Mouse (Mus musculus) liver, embryonic 15.5 days (tissue): ENCODE data around the gene Foxo3. TPM values are rescaled to one million over a fixed set of nuclear protein-coding genes. Genes with fewer than 3 reads are reported as not detected.
A peak's percentile ranks its signal among the peaks of the same experiment; 100 is the strongest.

ENCODE experiments used
- ATAC-seq: fragments of 200-750 bp; cut with Nextera tagmentation; 2 replicates; pipeline ENCODE4 v1.8.0; 2017; ENCODE audit warnings: moderate number of reproducible peaks, mild to moderate bottlenecking, moderate library complexity; ENCODE audit not compliant: insufficient read depth
- H3K27ac ChIP-seq: fragments of 300-500 bp; sonication (generic); replicated peaks from 2 replicates; pipeline ENCODE4 v1.5.1; 2015; ENCODE audit warnings: mild to moderate bottlenecking, inconsistent platforms
- H3K27me3 ChIP-seq: fragments of 300-500 bp; sonication (generic); 2 replicates; pipeline ENCODE4 v1.6.1; 2015; ENCODE audit warnings: mild to moderate bottlenecking, inconsistent platforms
- H3K36me3 ChIP-seq: fragments of 300-500 bp; sonication (generic); replicated peaks from 2 replicates; pipeline ENCODE4 v1.6.1; 2015; ENCODE audit warnings: moderate library complexity, mild to moderate bottlenecking, inconsistent platforms
- H3K4me1 ChIP-seq: fragments of 300-500 bp; sonication (generic); replicated peaks from 2 replicates; pipeline ENCODE4 v1.6.1; 2015; ENCODE audit warnings: inconsistent platforms
- H3K4me2 ChIP-seq: fragments of 300-500 bp; sonication (generic); 2 replicates; pipeline ENCODE4 v1.6.1; 2015; ENCODE audit warnings: moderate library complexity, mild to moderate bottlenecking, inconsistent platforms
- H3K4me3 ChIP-seq: fragments of 300-500 bp; sonication (generic); replicated peaks from 2 replicates; pipeline ENCODE4 v1.5.1; 2015; ENCODE audit warnings: mild to moderate bottlenecking, inconsistent platforms
- H3K9ac ChIP-seq: fragments of 300-500 bp; sonication (generic); 2 replicates; pipeline ENCODE4 v1.6.1; 2015; ENCODE audit warnings: moderate library complexity, mild to moderate bottlenecking, inconsistent platforms
- H3K9me3 ChIP-seq: fragments of 300-500 bp; sonication (generic); replicated peaks from 2 replicates; pipeline ENCODE4 v1.6.1; 2016; ENCODE audit warnings: inconsistent platforms
- WGBS: fragments of 180-500 bp; shearing (Covaris S2); methylation state at CpG from one replicate; pipeline ENCODE4 v1.1.7; 2015; ENCODE audit warnings: mixed read lengths; ENCODE audit not compliant: insufficient replicate concordance; 5-methylcytosine and 5-hydroxymethylcytosine counted together
- polyA plus RNA-seq: library from polyadenylated mRNA; unstranded; fragments of >200 nt; fragmentation: Nextera tagmentation; extraction: Ambion mirVana; gene quantifications from 2 replicates; pipeline ENCODE4 v1.2.1, GENCODE M21; 2015

Gene Foxo3
- polyA plus RNA-seq, 1 experiment from 2014 or later = 15.1 TPM

DNA sequence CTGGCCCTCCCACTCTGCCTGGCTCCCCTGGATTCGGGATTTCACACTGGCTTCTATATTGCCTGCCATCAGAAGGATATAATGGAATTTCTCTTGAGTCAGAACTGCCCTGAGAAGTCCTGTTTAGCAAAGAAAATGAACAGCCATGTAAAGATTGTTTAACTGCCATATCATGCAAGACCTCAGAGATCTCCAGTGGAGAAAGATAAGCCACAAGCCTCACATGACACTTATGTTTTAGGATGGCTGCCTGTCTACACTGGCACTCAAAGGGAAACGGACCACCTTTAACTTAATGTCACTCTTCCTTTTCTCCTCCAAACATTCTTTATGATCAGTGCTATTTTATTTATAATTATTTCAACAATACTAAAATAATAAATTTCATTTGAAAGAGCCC, 26.6 kb downstream of the Foxo3 start:
- no peaks in the 10 kb centered on the region for H3K27me3 ChIP-seq
- ATAC-seq = no peak
- H3K9ac ChIP-seq = 0 out of 2 replicates have a peak overlapping the region, but pooled peaks have one; percentile 28
- peak overlapping the region; percentile 95 for H3K27ac ChIP-seq
- WGBS = 37% methylated on average over 2 of the region's 2 CpGs
- peak overlapping the region; percentile 68 for H3K4me2 ChIP-seq
- H3K9me3 ChIP-seq = no peaks in the 10 kb centered on the region
- H3K4me3 ChIP-seq = no peak overlapping the region
- peaks cover 66% of the 10 kb centered on the region for H3K36me3 ChIP-seq
- H3K4me1 ChIP-seq = peaks cover 99% of the 10 kb centered on the region

DNA sequence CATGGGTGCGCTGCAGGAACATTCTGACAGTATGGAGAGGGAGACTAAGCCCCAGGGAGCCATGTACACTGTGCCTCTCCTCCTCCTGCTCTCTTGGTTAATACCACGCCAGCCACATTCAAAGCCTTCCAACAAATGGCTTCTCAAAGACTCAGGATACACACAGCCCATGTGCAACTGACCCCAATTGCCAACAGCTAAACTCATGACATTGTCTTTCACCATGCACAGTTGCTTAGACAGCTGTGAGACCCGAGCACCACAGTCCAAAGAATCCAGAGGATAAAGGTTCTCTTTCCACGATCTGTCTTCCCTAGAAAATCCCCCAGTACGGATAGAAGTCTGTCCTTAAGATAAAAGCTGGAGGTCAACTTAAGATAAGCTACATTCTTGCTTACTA, 27.9 kb downstream of the Foxo3 start:
- H3K4me1 ChIP-seq = peaks cover 99% of the 10 kb centered on the region
- ATAC-seq = no peak
- peak overlapping the region; percentile 42 for H3K4me3 ChIP-seq
- WGBS = 55% methylated on average over 5 of the region's 5 CpGs
- H3K4me2 ChIP-seq = peak overlapping the region; percentile 68
- H3K9ac ChIP-seq = peak overlapping the region; percentile 54
- no peaks in the 10 kb centered on the region for H3K9me3 ChIP-seq
- H3K27me3 ChIP-seq = no peaks in the 10 kb centered on the region
- peaks cover 56% of the 10 kb centered on the region for H3K36me3 ChIP-seq
- peak overlapping the region; percentile 95 for H3K27ac ChIP-seq

DNA sequence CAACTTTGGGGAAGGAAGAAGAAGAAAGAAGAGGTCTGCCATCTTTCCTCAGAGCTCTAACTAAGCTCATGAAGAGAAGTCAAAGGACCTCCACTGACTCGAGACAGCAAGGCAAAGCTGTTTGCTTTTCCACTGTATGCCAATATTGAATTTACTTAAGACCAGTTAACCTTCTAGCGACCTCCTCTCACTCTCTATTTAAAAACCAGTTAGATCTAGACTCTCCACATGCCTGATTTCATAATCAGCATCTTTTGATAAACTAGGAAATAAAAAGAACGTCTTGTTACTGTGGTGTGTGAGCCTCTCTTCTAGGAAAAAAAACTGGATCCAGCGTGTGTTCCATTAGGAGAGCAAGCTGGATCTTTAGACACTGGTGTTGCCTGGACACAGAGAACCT, 28.4 kb downstream of the Foxo3 start:
- peaks cover 56% of the 10 kb centered on the region for H3K36me3 ChIP-seq
- H3K4me3 ChIP-seq = peak overlapping the region; percentile 42
- no peak for ATAC-seq
- H3K27me3 ChIP-seq = no peaks in the 10 kb centered on the region
- peak overlapping the region; percentile 95 for H3K27ac ChIP-seq
- H3K9ac ChIP-seq = peak overlapping the region; percentile 54
- 35% methylated on average over 4 of the region's 4 CpGs for WGBS
- no peaks in the 10 kb centered on the region for H3K9me3 ChIP-seq
- H3K4me2 ChIP-seq = peak overlapping the region; percentile 68
- H3K4me1 ChIP-seq = peaks cover 99% of the 10 kb centered on the region

DNA sequence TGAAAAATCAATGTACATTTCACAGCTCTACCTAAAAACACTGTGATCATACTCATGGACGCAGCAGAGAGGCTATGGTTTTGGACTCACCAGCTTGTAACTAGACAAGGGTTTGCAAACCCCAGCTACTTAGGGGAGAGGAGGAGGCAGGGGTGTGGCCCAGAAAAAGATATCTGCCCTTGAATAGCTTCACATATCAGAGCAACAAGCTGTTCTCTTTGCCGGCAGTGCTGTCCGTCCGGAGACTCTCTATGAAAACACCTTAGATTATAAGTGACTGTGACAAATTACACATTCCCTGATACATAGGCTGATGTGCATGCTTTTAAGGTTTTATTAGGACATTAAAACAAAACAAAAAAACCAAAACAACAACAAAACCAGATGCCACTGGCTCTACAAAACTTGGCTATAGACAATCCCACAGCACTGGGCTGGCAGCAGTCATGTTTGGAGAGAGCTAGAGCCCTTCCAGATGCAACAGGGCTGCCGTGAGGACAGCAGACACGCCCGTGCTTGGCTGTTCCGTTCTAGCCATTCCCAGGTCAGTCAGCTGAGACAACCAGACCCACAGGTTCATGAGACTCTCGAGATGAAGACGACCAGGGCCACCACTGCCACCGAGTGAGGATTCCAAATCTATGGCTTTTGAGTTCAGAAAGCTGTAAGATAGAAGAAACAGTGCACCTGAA, 29.3 kb downstream of the Foxo3 start:
- Histone ChIP-seq H3K36me3 (peaks cover 57% of the 10 kb centered on the region), H3K27ac (peak overlapping the region; percentile 95)
- 20% methylated on average over 11 of the region's 11 CpGs for WGBS

DNA sequence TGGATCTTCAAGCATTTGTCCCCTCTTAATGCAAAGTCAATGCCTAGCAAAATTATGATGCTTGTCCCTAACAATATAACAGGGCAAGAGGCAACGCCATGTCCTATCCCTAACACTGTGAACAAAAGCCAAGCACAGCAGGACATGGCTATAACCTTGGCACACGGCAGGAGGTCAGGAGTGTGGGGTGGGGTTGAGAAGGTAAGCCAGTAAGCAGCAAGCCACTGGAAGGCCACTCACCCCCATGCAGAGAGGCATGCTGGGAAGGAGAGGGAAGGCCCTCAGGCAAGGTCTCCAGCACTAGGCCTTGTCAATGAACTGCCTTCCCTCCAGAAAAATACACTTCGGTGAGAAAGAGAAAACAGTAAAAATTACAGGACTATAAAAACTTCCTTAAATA, 30.1 kb downstream of the Foxo3 start:
- Histone ChIP-seq H3K27me3 (no peaks in the 10 kb centered on the region), H3K4me3 (no peak overlapping the region), H3K9ac (peak overlapping the region; percentile 37; the same call in 1 of the 2 replicates), H3K27ac (peak overlapping the region; percentile 95), H3K4me1 (peaks cover 100% of the 10 kb centered on the region), H3K4me2 (peak overlapping the region; percentile 68), H3K36me3 (peaks cover 57% of the 10 kb centered on the region), H3K9me3 (no peaks in the 10 kb centered on the region)
- no peak for ATAC-seq
- WGBS = 64% methylated on average over 3 of the region's 3 CpGs

More for the DNA sequence above, 29.3 kb downstream of the Foxo3 start:
- Histone ChIP-seq H3K27me3 (no peaks in the 10 kb centered on the region), H3K4me2 (peak overlapping the region; percentile 68), H3K4me1 (peaks cover 100% of the 10 kb centered on the region), H3K9ac (peak overlapping the region; percentile 54), H3K9me3 (no peaks in the 10 kb centered on the region), H3K4me3 (peak overlapping the region; percentile 42)
- ATAC-seq = peak; percentile 65

DNA sequence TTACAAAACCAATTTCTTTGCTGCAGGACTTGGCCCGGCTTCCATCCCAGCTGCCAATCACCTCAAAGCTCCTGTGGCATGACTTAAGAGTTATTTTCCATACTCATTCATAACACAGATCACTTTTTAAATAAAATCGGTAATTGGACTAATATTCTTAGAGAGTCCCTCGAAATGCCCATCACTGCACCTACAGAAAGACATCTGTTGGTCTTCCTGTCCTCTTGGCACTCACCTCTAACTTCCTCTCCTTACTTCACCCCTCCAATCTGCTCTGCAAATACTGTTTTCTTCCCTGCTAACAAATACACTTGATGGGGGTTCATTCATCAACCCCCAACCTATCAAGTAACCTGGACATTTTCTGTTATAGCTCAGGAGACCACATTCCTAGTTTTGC, 30.9 kb downstream of the Foxo3 start:
- 84% methylated on average over 3 of the region's 3 CpGs for WGBS
- peak overlapping the region; percentile 95 for H3K27ac ChIP-seq
- peaks cover 56% of the 10 kb centered on the region for H3K36me3 ChIP-seq
- peak overlapping the region; percentile 51 for H3K4me2 ChIP-seq
- H3K4me1 ChIP-seq = peaks cover 99% of the 10 kb centered on the region
- no peaks in the 10 kb centered on the region for H3K9me3 ChIP-seq
- no peaks in the 10 kb centered on the region for H3K27me3 ChIP-seq
- no peak overlapping the region for H3K4me3 ChIP-seq
- peak overlapping the region; percentile 37; the same call in 1 of the 2 replicates for H3K9ac ChIP-seq
- no peak for ATAC-seq

DNA sequence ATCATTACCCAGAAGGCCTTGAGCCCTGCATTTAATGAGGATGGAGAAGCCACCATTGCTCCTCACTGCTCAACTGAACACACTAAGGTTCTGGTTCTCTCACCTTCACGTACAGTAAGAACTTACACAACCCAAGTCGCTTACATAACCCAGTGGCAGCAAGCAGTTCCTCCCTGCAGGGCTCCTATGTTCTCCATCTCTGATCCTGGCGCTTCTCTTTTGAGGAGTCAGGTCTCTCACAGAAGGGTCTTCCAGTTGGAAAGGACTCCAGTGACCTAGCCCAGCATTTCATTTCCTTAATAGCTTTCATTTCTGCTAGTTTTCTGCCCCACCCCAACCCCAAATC, 31.3 kb downstream of the Foxo3 start:
- Histone ChIP-seq H3K4me2 (peak overlapping the region; percentile 51), H3K9ac (peak overlapping the region; percentile 37; the same call in 1 of the 2 replicates), H3K4me1 (peaks cover 99% of the 10 kb centered on the region)

DNA sequence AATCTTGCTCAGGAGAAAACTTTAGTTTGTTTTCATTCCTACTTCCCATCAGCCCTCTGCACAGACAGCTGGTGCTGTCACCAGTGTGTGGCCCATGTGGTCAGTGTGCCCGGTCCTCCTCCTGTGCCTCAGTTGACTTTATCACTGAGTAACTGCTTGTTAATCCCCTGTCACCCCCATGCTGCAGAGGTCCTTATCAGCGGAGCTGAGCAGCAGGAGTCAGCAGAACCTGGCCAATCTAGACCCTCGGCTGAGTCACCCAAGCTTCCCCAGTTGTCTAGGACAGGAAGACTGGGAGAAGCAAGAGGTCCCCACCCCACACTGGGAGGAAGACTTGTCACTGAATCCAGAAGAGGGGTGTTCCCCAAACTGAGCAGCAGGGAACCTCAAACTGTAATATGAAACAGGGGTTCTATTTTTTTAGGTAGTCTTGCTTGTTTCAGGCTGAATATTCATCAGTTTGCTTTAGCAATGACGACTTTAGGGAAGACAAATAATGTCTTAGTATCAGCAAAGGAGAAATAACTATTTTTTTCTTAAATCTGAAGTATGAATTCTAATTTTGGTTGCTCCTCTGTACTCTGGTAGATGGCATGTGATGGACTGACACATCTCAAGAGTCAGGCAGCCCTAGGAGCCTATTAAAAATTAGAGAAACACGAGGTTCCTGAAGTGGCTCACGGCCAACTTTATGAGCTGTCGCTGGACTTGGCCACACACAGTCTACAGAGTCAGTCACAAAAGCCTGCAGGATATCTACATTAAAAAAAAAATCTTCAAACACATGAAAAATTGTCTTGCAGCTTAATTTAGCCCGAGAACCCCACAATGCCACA, 31.9 kb downstream of the Foxo3 start:
- H3K9me3 ChIP-seq = no peaks in the 10 kb centered on the region
- peak overlapping the region; percentile 37; the same call in 1 of the 2 replicates for H3K9ac ChIP-seq
- H3K4me3 ChIP-seq = 0 out of 2 replicates have a peak overlapping the region, but pooled peaks have one; percentile 3
- peaks cover 99% of the 10 kb centered on the region for H3K4me1 ChIP-seq
- ATAC-seq = peak; percentile 91
- H3K27ac ChIP-seq = peak overlapping the region; percentile 95
- peaks cover 57% of the 10 kb centered on the region for H3K36me3 ChIP-seq
- peak overlapping the region; percentile 51 for H3K4me2 ChIP-seq
- 37% methylated on average over 8 of the region's 8 CpGs for WGBS
- H3K27me3 ChIP-seq = no peaks in the 10 kb centered on the region

More for the DNA sequence above, 31.3 kb downstream of the Foxo3 start:
- Histone ChIP-seq H3K27ac (peak overlapping the region; percentile 95), H3K9me3 (no peaks in the 10 kb centered on the region), H3K27me3 (no peaks in the 10 kb centered on the region), H3K36me3 (peaks cover 56% of the 10 kb centered on the region), H3K4me3 (0 out of 2 replicates have a peak overlapping the region, but pooled peaks have one; percentile 3)
- 67% methylated on average over 3 of the region's 3 CpGs for WGBS
- no peak for ATAC-seq

DNA sequence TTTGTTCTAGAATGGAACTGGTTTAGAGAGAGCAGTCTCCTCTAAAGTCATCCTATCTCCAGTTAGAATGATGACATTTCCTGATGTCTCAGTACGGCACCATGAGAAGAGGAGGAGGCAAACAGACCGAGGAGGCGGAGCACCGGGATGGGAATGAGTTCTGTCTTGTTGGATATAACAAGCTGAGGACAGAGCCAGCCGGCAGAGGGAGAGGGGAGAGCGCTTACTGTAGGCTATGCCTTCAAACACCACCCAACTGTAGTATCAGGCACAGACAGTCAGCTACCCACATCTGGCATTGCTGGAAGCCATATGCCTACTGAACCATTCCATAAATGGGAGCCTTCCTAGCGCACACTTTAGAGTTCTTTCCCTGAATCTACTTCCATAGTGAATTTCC, 32.6 kb downstream of the Foxo3 start:
- H3K4me1 ChIP-seq = peaks cover 99% of the 10 kb centered on the region
- H3K4me2 ChIP-seq = peak overlapping the region; percentile 51
- ATAC-seq = peak; percentile 25
- H3K4me3 ChIP-seq = 0 out of 2 replicates have a peak overlapping the region, but pooled peaks have one; percentile 3
- no peaks in the 10 kb centered on the region for H3K9me3 ChIP-seq
- H3K36me3 ChIP-seq = peaks cover 60% of the 10 kb centered on the region
- H3K9ac ChIP-seq = peak overlapping the region; percentile 28; the same call in 1 of the 2 replicates
- peak overlapping the region; percentile 95 for H3K27ac ChIP-seq
- H3K27me3 ChIP-seq = no peaks in the 10 kb centered on the region
- WGBS = 76% methylated on average over 7 of the region's 7 CpGs

DNA sequence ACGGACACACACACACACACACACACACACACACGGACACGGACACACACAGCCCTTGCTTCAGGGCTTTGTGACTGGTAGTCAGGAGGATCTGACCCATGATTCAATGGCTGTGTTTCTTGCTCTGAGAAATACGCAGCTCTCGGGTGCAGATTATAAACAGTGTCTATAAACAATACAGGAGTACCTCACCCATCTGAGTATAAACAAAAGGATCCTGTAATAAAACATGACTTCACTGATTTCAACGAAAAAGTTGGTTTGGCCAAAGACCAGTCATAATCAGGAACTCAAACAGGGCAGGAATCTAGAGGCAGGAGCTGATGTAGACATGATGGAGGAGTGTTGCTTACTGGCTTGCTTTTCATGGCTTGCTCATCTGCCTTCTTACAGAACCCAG, 34.1 kb downstream of the Foxo3 start:
- WGBS = 85% methylated on average over 6 of the region's 6 CpGs
- peaks cover 72% of the 10 kb centered on the region for H3K36me3 ChIP-seq

DNA sequence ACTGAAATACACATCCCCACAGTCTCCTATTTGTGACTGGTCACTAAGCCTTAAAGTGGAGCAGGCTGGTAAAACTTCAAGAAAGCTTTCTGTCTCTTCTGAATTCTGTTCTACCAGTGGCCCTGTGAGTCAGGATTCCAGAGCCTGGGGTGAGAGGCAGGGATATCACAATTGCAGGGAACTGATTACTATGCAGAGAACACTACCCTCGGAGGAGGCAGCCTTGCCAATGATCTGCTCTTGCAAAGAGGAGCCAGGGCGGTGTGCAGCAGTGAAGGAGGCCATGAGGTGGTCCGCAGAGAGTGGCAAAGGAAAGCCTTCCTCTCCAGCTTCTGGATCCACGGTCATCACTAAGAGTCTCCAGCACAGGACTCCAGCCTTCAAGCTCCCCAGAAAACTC, 34.8 kb downstream of the Foxo3 start:
- no peak overlapping the region for H3K4me3 ChIP-seq
- H3K27ac ChIP-seq = peak overlapping the region; percentile 11; the same call in 1 of the 2 replicates
- H3K36me3 ChIP-seq = peaks cover 75% of the 10 kb centered on the region
- no peak overlapping the region for H3K4me2 ChIP-seq
- WGBS = 77% methylated on average over 4 of the region's 4 CpGs
- peaks cover 95% of the 10 kb centered on the region for H3K4me1 ChIP-seq
- no peaks in the 10 kb centered on the region for H3K27me3 ChIP-seq
- H3K9me3 ChIP-seq = no peaks in the 10 kb centered on the region
- H3K9ac ChIP-seq = no peak overlapping the region
- no peak for ATAC-seq

More for the DNA sequence above, 34.1 kb downstream of the Foxo3 start:
- Histone ChIP-seq H3K27ac (peak overlapping the region; percentile 95), H3K4me2 (no peak overlapping the region), H3K9me3 (no peaks in the 10 kb centered on the region), H3K27me3 (no peaks in the 10 kb centered on the region), H3K4me3 (no peak overlapping the region), H3K9ac (no peak overlapping the region), H3K4me1 (peaks cover 95% of the 10 kb centered on the region)
- ATAC-seq = no peak
